Mouse (Mus musculus) brain, adult 2 months (tissue): Measurements from ENCODE around the gene Gm3591.
"Not testable (repeated sequence)": the region's sequence is repeated elsewhere in the genome, so short reads cannot be mapped to it uniquely, and the experiment has no call there.

Experiments
- DNase-seq: peaks from one replicate; pipeline ENCODE4 v3.0.0; 2011; ENCODE audit warnings: low read depth, low spot score

Gene Gm3591

DNA sequence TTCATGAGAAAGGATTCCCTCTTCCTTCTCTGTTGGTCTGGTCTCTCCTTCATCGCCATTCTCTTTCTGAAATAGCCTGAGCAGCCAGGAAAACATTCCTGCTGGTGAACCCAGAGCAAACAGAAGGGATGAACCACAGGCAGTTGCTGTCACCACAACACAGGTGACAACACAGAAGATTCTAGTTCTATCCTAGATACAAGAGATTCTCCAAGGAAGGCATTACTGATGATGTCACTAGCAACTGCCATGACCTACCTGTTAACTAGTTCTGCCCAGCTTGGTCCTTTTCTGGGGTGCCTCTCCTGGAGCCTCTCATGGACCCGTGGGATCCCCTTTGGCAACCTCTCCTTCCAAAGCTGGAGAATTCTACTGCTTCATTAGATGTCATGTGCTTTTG, at the start of gene Gm3591:
Gm3591 (minus strand) TSS at position 101 of the 400 bp plus-strand sequence.
- DNase-seq, result not testable (repeated sequence)

- not testable (repeated sequence) for DNase-seq
Measured at GRCm38 (mm10) chr14:6444511-6444910, 32.2 kb upstream of the Gm3591 start, which contains the start of gene Gm3594. Gm3594 (minus strand) TSS chr14:6444611.

GRCm38 (mm10) chr14:6440774-6441173, 28.5 kb upstream of the Gm3591 start:
- DNase-seq, result not testable (repeated sequence)

- DNase-seq, result not testable (repeated sequence)
Measured at GRCm38 (mm10) chr14:6440206-6440605, 27.9 kb upstream of the Gm3591 start.

DNA sequence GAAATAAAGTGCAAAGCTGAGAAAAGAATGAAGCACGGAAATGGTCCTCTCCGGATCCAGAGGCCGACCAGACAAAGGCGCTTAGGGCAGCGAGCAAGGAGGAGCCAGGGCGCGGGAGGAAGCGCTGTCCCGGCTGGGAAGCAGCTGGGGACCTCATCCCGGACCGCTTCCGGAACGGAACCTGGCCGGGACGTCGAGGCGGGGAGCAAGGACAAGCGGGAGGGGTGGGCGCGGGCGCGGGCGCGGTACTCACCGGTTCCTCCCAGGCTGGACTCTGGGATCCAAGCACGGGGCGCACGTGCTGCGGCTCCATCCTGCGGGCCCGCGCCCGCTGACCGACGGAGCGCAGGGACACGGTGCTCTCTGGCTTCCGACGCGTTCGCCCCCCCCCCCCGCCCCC, 14.5 kb upstream of the Gm3591 start:
- not testable (repeated sequence) for DNase-seq

- not testable (repeated sequence) for DNase-seq
Measured at GRCm38 (mm10) chr14:6426353-6426752, 14.1 kb upstream of the Gm3591 start.

DNA sequence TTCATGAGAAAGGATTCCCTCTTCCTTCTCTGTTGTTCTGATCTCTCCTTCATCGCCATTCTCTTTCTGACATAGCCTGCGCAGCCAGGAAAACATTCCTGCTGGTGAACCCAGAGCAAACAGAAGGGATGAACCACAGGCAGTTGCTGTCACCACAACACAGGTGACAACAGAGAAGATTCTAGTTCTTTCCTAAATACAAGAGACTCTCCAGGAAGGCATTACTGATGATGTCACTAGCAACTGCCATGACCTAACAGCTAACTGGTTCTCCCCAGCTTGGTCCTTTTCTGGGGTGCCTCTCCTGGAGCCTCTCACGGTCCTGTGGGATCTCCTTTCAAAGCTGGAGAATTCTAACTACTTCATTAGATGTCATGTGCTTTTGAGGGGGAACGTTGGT, 22.1 kb downstream of the Gm3591 start, which contains the start of gene Gm16440:
Gm16440 (minus strand) TSS at position 101 of the 400 bp plus-strand sequence.
- not testable (repeated sequence) for DNase-seq
